Mouse (Mus musculus) cerebellum, adult 2 months (tissue): Measurements from ENCODE around the gene Ahnak.

Source experiments
- CTCF ChIP-seq: fragments of 200-500 bp; IDR thresholded peaks from 2 replicates; pipeline ENCODE4 v1.5.1; 2011; ENCODE audit warnings: low read depth, mild to moderate bottlenecking, control low read depth, low read length, moderate library complexity, borderline replicate concordance; ENCODE audit not compliant: insufficient read depth
- POLR2A ChIP-seq: fragments of 200-500 bp; IDR thresholded peaks from 2 replicates; pipeline ENCODE4 v1.6.1; 2011; ENCODE audit warnings: low read length, control low read depth, borderline replicate concordance; ENCODE audit not compliant: insufficient read depth

DNA sequence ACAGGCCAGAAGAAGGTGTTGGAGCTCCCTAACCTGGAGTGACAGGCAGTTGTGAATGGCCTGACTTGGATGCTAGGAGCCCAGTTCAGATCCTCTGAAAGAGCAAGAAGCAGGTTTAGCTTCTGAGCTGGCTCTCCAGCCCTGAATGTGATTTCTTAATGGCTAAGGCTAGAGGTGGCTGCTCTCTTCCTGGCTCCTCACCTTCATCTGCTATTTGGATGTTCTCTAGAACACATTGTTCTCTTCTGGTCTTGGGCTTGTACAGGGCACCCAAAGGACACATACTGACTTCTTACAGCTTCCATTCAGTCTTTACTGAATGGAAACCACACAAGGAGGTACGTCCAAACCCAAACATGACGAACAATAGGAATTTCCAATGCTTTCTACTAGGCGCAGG lies 87.0 kb downstream of the Ahnak start:
- no peak for TF ChIP-seq POLR2A
- TF ChIP-seq CTCF = no peak
